Mouse (Mus musculus): ENCODE measurements at regions not wholly inside any gene's neighbourhood (a gene's known extent, or its start where the extent isn't known, plus 50 kb on each side); places are given as distances from the start of the nearest gene placed in this dataset.

DNA sequence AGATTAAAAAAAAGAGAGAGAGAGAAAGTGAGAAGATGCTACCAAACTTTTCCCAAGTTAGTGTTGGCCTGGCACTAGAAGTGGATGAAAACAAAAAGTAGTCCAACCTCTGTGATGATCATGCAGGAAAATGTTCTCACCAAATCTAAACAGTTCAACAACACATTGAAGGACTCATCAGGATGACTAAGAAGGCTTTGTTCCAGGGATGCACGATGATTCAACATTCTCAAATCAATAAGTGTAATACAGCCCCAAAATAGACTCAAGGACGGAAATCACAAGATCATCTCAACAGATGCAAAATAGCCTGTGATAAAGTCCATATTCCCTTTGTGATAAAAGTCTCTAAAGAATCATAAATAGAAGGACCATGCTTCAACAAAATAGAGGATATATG, 106.3 kb downstream of the Cysltr2 start:
- no peak overlapping the region for H3K9ac ChIP-seq
- no peak overlapping the region for H3K27ac ChIP-seq
- H3K4me2 ChIP-seq = no peak overlapping the region
- H3K9me3 ChIP-seq = no peaks in the 10 kb centered on the region
- H3K4me3 ChIP-seq = no peak overlapping the region
- H3K4me1 ChIP-seq = no peaks in the 10 kb centered on the region
- WGBS = 83% methylated on average over 2 of the region's 2 CpGs
- H3K27me3 ChIP-seq = no peaks in the 10 kb centered on the region
- ATAC-seq (ENCODE audit: insufficient number of reproducible peaks, low FRiP score, low TSS enrichment, low read depth) = no peak
- no peaks in the 10 kb centered on the region for H3K36me3 ChIP-seq

DNA sequence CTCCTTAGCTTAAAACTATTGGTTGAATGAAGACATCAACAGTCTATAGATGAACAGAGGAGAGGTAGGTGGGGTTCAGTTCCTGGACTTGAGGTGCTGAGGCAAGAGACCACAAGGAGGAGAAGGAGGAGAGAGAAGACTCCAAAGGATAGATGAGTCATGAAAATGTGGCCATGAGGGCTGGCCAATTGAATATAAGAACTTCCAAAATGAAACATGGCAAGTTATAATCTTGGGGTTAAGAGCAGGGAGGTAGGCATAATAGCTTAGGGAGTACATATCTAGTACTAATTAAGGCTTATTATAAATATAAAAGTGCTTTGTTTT, 109.9 kb downstream of the Cysltr2 start:
- no peak for ATAC-seq (ENCODE audit: insufficient number of reproducible peaks, low FRiP score, low TSS enrichment, low read depth)

DNA sequence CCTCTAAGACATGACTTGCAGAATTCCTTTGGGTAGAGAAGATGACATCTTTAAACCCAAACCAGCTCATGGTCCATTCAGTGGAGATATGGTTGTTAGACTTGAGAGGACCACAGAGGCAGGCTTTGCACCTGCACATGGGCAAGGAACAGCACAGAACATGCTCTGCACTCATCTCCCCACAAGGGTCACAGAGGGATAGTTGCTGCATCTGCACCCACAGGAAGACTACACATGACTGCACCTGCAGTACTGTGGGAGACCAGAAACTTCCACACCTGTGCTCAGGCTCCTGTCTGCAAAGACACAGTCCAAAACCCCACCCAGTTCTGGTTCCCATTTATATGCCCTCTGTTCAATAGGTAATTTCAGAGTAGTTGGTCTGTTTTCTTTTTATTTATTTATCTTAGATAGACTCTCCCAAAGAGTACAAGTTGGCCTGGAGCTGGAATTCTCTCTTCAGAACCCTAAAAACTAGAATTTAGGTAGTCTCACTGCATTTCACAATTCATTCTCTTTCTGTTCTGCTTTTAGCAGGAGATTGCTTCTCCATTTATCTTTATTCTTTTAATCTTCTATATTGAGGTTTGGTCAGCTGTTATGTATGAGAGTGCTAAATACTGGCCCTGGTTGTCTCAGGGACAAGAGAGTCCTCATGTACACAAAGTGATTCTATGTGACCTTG, 110.4 kb downstream of the Cysltr2 start:
- no peaks in the 10 kb centered on the region for H3K9me3 ChIP-seq
- no peak overlapping the region for H3K4me2 ChIP-seq
- no peaks in the 10 kb centered on the region for H3K4me1 ChIP-seq
- H3K36me3 ChIP-seq = no peaks in the 10 kb centered on the region
- H3K4me3 ChIP-seq = no peak overlapping the region
- no peak overlapping the region for H3K27ac ChIP-seq
- no peak overlapping the region for H3K9ac ChIP-seq
- no peaks in the 10 kb centered on the region for H3K27me3 ChIP-seq
- ATAC-seq (ENCODE audit: insufficient number of reproducible peaks, low FRiP score, low TSS enrichment, low read depth) = no peak

More for the DNA sequence above, 109.9 kb downstream of the Cysltr2 start:
- H3K4me1 ChIP-seq = no peaks in the 10 kb centered on the region
- H3K4me3 ChIP-seq = no peak overlapping the region
- H3K36me3 ChIP-seq = no peaks in the 10 kb centered on the region
- no peak overlapping the region for H3K4me2 ChIP-seq
- no peak overlapping the region for H3K27ac ChIP-seq
- no peaks in the 10 kb centered on the region for H3K9me3 ChIP-seq
- no peak overlapping the region for H3K9ac ChIP-seq
- H3K27me3 ChIP-seq = no peaks in the 10 kb centered on the region

DNA sequence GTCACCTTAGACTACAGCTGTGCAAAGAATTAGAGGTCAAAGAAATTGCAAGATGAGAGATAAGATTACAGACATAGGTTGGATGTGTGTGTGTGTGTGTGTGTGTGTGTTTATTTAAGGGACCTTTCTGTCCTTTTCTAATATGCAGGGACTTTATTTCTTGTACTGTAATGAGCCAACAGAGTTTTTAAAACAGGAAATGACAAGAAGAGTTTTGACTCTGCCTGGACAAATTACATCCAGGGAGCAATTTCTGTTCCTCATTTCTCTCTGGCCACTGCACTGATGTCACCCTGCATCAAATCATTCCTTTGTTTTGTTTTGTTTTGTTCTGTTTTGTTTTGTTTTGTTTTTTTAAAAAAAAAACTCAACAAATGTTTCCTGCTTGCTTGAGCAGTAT, 115.3 kb downstream of the Cysltr2 start:
- H3K9ac ChIP-seq = no peak overlapping the region
- no peaks in the 10 kb centered on the region for H3K9me3 ChIP-seq
- no peak overlapping the region for H3K4me2 ChIP-seq
- ATAC-seq (ENCODE audit: insufficient number of reproducible peaks, low FRiP score, low TSS enrichment, low read depth) = no peak
- H3K4me1 ChIP-seq = no peaks in the 10 kb centered on the region
- no peak overlapping the region for H3K4me3 ChIP-seq
- no peaks in the 10 kb centered on the region for H3K27me3 ChIP-seq
- no peaks in the 10 kb centered on the region for H3K36me3 ChIP-seq
- no peak overlapping the region for H3K27ac ChIP-seq

DNA sequence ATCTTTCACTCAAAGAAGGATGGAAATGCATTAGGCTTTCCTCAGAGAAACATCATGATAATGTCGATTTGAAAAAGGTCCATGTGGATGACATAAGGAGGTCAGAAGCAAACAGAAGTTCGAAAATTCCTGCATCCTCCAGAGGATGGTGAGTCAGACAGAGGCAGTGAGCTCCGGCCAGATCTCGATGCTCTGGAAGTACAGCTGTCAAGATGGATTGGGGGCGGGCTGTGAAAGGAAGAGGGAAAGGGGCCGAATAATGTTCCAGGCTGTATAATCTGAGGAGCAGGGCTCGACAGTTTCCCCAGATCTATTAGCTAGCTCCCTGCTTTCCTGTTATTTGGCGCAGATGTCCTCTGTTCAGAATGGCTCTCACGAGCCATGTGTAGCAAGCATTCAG, 116.6 kb downstream of the Cysltr2 start:
- Histone ChIP-seq H3K4me2 (no peak overlapping the region), H3K27ac (no peak overlapping the region), H3K4me3 (no peak overlapping the region), H3K9ac (no peak overlapping the region), H3K4me1 (no peaks in the 10 kb centered on the region), H3K27me3 (no peaks in the 10 kb centered on the region), H3K9me3 (no peaks in the 10 kb centered on the region), H3K36me3 (no peaks in the 10 kb centered on the region)
- ATAC-seq (ENCODE audit: insufficient number of reproducible peaks, low FRiP score, low TSS enrichment, low read depth) = no peak
- 41% methylated on average over 9 of the region's 9 CpGs for WGBS

DNA sequence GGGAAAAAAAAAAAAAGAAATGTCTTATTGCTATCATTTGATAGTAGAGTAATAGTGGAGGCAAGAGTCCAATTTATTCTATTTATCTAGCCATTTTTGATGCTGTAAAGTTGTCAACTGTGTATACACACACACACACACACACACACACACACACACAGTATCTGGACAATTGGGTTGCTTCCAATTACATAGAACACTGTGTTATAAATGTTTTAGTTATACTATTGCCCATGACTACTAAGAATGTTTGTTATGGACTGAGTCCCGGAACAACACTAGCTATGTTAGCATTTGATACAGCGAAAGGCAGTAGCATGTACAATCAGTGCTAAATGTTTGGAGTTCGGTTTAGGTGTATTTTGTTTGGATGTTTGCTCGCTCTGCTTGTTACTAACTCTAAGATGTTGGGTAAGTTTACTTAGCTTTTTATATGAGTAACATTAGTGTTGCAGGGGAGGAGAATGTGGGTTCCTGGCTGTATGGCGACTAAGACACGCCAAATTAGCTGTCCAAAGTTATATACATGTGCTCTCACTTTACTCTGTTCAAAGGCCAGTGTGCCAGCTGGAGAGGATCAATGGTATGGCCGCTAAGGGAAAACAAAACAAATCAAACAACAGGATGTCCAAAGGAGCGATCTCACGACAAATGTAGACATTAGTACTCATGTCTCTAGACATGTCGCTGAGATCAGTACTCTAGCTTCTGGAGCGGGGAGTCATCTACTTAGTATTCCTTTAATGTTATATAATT, 147.6 kb downstream of the Cysltr2 start:
- H3K4me3 ChIP-seq = no peak overlapping the region
- 85% methylated on average over 11 of the region's 11 CpGs for WGBS
- H3K36me3 ChIP-seq = no peaks in the 10 kb centered on the region
- ATAC-seq (ENCODE audit: insufficient number of reproducible peaks, low FRiP score, low TSS enrichment, low read depth) = no peak
- H3K4me1 ChIP-seq = no peaks in the 10 kb centered on the region
- H3K9ac ChIP-seq = no peak overlapping the region
- no peaks in the 10 kb centered on the region for H3K27me3 ChIP-seq
- no peak overlapping the region for H3K4me2 ChIP-seq
- no peaks in the 10 kb centered on the region for H3K9me3 ChIP-seq
- H3K27ac ChIP-seq = no peak overlapping the region

DNA sequence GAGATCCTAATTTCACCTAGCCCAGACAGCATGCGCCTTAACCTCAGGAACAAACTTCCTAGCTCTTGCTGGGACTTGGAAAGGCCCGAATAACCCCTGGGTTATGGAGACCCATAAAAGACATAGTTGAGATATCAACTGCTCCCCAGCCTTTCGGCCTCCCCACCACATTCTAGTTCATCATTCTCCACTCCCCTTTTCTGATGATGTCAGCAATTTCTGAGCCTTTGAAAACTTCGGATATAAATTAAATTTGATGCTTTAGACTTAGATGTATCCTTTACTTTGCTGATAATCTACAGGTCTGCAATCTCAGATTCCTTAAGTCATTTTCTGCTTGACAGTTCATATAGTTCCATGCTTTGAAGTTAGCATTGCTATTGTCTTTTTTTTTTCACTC, 149.3 kb downstream of the Cysltr2 start:
- 88% methylated on average over 4 of the region's 4 CpGs for whole genome bisulfite sequencing
- Histone ChIP-seq H3K9ac (no peak overlapping the region), H3K4me2 (no peak overlapping the region), H3K4me1 (no peaks in the 10 kb centered on the region), H3K9me3 (no peaks in the 10 kb centered on the region), H3K27ac (no peak overlapping the region), H3K4me3 (no peak overlapping the region), H3K27me3 (no peaks in the 10 kb centered on the region), H3K36me3 (no peaks in the 10 kb centered on the region)
- no peak for ATAC-seq (ENCODE audit: insufficient number of reproducible peaks, low FRiP score, low TSS enrichment, low read depth)

DNA sequence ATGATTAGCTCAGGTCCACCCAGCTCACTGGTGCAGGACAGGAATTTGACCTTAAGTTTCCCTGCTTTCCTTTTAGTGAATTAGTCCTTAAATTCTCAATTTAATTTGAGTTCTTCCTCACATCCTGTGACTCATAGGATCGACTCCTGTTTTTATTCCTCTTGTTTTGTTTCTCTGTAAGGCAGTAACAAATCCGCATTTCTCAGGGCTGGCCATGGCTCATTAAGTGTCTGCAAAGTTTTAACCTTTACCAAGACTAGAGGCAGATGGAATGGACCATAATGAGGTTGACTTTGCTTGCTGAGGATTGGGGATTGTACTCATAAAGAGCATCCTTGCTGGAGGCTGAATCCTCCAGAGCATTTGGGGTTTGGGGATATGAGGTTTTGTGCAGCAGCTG, 156.6 kb downstream of the Cysltr2 start:
- no peak overlapping the region for H3K27ac ChIP-seq
- H3K9me3 ChIP-seq = no peaks in the 10 kb centered on the region
- H3K4me3 ChIP-seq = no peak overlapping the region
- WGBS = 69% methylated on average over 2 of the region's 2 CpGs
- ATAC-seq (ENCODE audit: insufficient number of reproducible peaks, low FRiP score, low TSS enrichment, low read depth) = no peak
- no peaks in the 10 kb centered on the region for H3K27me3 ChIP-seq
- H3K4me1 ChIP-seq = no peaks in the 10 kb centered on the region
- H3K36me3 ChIP-seq = no peaks in the 10 kb centered on the region
- H3K4me2 ChIP-seq = no peak overlapping the region
- no peak overlapping the region for H3K9ac ChIP-seq

DNA sequence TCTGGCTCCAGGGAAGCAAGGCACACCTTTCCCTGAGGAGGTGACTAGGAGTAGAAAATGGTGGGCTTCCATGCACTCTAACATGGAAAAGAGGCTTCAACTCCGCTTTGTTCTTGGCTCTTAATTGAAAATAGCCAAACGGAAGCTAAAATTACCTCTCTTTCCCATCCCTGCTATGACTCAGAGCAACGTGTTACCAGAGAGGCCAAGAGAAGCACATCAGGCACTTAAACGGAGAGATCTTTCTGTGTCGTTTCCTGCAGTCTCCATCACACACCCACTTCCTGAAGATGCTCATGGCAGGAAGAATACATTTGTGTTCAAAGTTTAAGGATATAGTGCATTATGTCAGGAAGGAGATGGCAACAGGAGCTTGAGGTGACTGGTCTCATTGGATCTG, 159.3 kb downstream of the Cysltr2 start:
- no peak overlapping the region for H3K4me2 ChIP-seq
- H3K9ac ChIP-seq = no peak overlapping the region
- 68% methylated on average over 5 of the region's 5 CpGs for WGBS
- no peak overlapping the region for H3K27ac ChIP-seq
- no peaks in the 10 kb centered on the region for H3K27me3 ChIP-seq
- no peaks in the 10 kb centered on the region for H3K9me3 ChIP-seq
- H3K4me1 ChIP-seq = no peaks in the 10 kb centered on the region
- no peaks in the 10 kb centered on the region for H3K36me3 ChIP-seq
- no peak overlapping the region for H3K4me3 ChIP-seq
- no peak for ATAC-seq (ENCODE audit: insufficient number of reproducible peaks, low FRiP score, low TSS enrichment, low read depth)

DNA sequence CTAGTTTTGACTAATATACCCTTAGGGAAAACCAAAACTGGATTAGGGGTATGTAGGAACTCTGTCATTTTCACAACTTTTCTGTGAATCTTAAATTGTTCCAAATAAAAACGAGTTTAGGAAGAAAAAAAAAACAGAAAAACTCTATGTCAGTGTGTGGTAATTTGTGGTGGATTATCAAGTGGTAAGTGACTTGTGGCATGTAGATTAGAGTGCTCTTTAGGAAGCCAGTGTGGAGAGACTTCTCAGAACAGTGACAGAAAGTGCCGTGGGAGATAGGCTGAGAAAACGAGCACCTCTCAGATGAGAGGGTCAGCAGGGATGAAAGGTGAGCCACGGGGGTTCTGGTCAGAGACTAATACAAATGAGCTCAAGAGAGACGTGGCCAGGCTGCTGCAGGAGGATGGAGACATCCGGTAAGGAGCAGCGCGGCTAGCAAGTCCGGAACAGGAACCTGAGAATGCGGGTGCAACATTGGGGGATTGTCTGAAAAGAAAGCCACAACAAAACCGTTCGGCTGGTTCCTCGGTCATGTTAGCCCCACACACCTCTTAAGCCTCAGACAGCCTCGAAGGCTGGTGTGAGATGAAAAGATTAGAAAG, 161.3 kb downstream of the Cysltr2 start:
- Histone ChIP-seq H3K27me3 (no peaks in the 10 kb centered on the region), H3K4me3 (no peak overlapping the region), H3K9ac (no peak overlapping the region), H3K4me1 (no peaks in the 10 kb centered on the region), H3K9me3 (no peaks in the 10 kb centered on the region), H3K4me2 (no peak overlapping the region), H3K27ac (no peak overlapping the region), H3K36me3 (no peaks in the 10 kb centered on the region)
- 40% methylated on average over 14 of the region's 14 CpGs for WGBS
- no peak for ATAC-seq (ENCODE audit: insufficient number of reproducible peaks, low FRiP score, low TSS enrichment, low read depth)

DNA sequence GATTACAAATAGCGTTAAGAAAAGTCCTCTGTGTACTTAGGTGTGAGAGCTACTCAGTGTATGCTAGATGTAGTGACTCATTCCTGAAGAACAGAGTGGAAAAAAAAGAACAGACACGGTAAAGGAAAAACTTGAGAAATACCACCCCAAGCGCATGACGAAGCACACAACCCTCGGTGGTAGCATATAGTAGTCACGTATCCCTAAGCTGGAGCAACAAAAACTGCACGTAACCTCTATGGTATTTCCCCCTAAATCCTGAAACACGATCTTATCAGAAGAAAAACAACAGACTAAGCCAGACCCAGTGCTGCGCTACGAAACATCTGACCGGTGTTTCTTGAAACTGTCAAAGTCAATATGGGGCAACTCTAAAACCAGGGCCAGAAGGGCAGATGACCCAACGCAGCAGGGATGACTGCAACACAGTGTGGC, 162.0 kb downstream of the Cysltr2 start:
- Histone ChIP-seq H3K4me2 (no peak overlapping the region), H3K27ac (no peak overlapping the region), H3K27me3 (no peaks in the 10 kb centered on the region), H3K9me3 (no peaks in the 10 kb centered on the region), H3K9ac (no peak overlapping the region), H3K4me1 (no peaks in the 10 kb centered on the region), H3K4me3 (no peak overlapping the region), H3K36me3 (no peaks in the 10 kb centered on the region)
- WGBS = 43% methylated on average over 12 of the region's 12 CpGs
- no peak for ATAC-seq (ENCODE audit: insufficient number of reproducible peaks, low FRiP score, low TSS enrichment, low read depth)

DNA sequence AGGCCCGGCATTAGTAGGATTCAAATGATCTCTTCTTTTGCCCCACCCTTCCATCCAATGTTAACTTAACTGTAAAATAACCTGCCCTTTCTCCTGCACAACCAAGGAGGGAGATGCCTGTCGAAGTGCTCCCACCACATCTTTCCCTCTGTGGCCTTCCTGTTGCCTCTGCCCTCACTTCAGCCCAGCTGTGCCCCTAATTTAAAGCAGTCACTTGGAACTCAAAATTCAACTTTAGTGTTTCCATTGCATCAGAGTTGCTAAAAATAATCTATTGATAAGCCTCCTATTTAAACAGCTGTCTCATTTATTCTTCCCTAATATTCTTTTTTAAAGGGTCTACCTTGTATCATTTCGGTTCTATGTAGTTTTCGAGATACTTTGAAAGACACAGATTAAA, 163.1 kb downstream of the Cysltr2 start:
- Histone ChIP-seq H3K4me1 (no peaks in the 10 kb centered on the region), H3K36me3 (no peaks in the 10 kb centered on the region), H3K4me2 (no peak overlapping the region), H3K27me3 (no peaks in the 10 kb centered on the region), H3K27ac (no peak overlapping the region), H3K4me3 (no peak overlapping the region), H3K9me3 (no peaks in the 10 kb centered on the region), H3K9ac (no peak overlapping the region)
- ATAC-seq (ENCODE audit: insufficient number of reproducible peaks, low FRiP score, low TSS enrichment, low read depth) = no peak
- 75% methylated on average over 4 of the region's 4 CpGs for WGBS

All from limb, embryonic 15.5 days (tissue).